Mouse (Mus musculus): ENCODE measurements around the gene Rhox4f. TPM values are rescaled to one million over a fixed set of nuclear protein-coding genes. Genes with fewer than 3 reads are reported as not detected.
"Not testable (repeated sequence)": the region's sequence is repeated elsewhere in the genome, so short reads cannot be mapped to it uniquely, and the experiment has no call there.

Gene Rhox4f
- not detected in 2 replicates for polyA plus RNA-seq (2015; fragmentation: Nextera tagmentation; extraction: Ambion mirVana)

DNA sequence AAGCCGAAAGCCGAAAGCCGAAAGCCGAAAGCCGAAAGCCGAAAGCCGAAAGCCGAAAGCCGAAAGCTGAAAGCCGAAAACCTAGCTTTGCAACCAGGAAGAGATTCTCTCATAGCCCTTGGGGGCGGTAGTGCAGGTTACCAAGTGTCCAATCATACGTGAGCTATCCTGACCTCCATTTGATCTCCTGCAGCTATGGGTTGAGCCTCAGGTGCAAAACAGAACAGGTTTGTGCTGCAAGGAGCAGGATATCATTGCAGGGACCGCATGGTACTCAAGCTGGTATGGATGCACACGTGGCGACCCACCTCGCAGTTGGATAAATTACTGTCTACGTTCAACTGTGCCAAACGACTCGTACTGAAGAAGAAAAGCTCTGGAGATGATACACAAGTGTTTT, at the start of gene Rhox4f:
Gene Rhox4f (minus strand): TSS at position 101 of the 400 bp plus-strand sequence.
- H3K9ac ChIP-seq (replicated peaks); H3K27ac ChIP-seq; H3K4me1 ChIP-seq (replicated peaks); H3K4me3 ChIP-seq (replicated peaks); H3K4me2 ChIP-seq (replicated peaks); H3K9me3 ChIP-seq; H3K27me3 ChIP-seq; H3K36me3 ChIP-seq; ATAC-seq: not testable (repeated sequence)
- WGBS, result 96% methylated on average over 18 of the region's 19 CpGs

- H3K4me3 ChIP-seq (replicated peaks); H3K9ac ChIP-seq (replicated peaks); H3K27ac ChIP-seq; H3K9me3 ChIP-seq; H3K4me1 ChIP-seq (replicated peaks); H3K36me3 ChIP-seq; H3K27me3 ChIP-seq; ATAC-seq; H3K4me2 ChIP-seq (replicated peaks): not testable (repeated sequence)
- 91% methylated on average over 19 of the region's 20 CpGs for WGBS
Measured at GRCm38 (mm10) chrX:37651227-37651626, 43.7 kb upstream of the Rhox4f start, which contains the start of gene Rhox4g. TSS of gene Rhox4g (minus strand) at chrX:37651327.

DNA sequence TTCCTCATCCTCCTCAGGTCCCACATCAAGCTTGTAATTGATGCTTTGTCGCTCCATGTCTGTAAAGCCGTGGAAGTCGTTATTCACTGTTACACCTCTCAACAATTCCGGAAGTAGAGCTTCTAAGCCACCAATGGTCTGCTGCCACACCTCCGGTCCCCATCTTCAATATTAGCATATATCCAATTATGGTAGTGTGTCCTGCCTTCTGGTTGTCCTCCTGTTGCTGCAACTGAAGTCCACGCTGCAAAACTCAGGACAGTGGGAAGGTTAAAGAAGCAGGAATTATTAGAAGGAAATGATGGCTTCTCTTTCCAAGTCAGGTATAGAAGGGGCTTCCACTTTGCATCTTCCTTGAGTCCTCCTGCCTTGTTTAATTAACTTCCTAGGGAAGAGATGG, 35.9 kb upstream of the Rhox4f start, which contains the start of gene Rhox2g:
Gene Rhox2g (minus strand): TSS at position 101 of the 400 bp plus-strand sequence.
- not testable (repeated sequence) for ATAC-seq; H3K9ac ChIP-seq (replicated peaks); H3K4me1 ChIP-seq (replicated peaks); H3K27ac ChIP-seq; H3K27me3 ChIP-seq; H3K36me3 ChIP-seq; H3K9me3 ChIP-seq; H3K4me3 ChIP-seq (replicated peaks); H3K4me2 ChIP-seq (replicated peaks)
- WGBS, result 92% methylated on average over 6 of the region's 6 CpGs

GRCm38 (mm10) chrX:37628512-37628911, 21.0 kb upstream of the Rhox4f start, which contains the start of gene Rhox3g:
TSS of gene Rhox3g (minus strand) at chrX:37628612.
- ATAC-seq, result not testable (repeated sequence)

DNA sequence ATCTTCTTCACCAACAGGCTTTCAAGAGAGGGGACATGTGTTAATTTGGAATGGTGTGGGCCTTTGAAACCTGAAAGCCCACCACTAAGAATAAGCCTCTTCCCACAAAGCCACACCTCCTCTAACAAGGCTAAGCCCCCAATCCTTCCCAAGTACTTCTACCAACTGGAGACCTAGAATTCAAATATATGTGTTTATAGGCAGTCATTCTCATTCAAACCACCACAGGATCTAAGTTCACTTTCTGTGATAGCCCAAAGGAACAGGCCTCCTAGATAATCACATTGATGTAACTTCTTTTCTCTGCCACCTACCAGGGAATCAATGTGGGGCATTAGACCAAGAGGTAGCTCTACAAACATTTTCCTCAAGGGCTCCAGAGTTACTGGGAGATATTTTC, 26.8 kb downstream of the Rhox4f start, which contains the start of gene Rhox3f:
Gene Rhox3f (plus strand): TSS at position 301 of the 400 bp plus-strand sequence.
- not testable (repeated sequence) for H3K27ac ChIP-seq; H3K9ac ChIP-seq (replicated peaks); ATAC-seq; H3K27me3 ChIP-seq; H3K36me3 ChIP-seq; H3K4me1 ChIP-seq (replicated peaks); H3K4me3 ChIP-seq (replicated peaks); H3K9me3 ChIP-seq; H3K4me2 ChIP-seq (replicated peaks)

More at GRCm38 (mm10) chrX:37628512-37628911, 21.0 kb upstream of the Rhox4f start, which contains the start of gene Rhox3g:
- not testable (repeated sequence) for H3K4me3 ChIP-seq (replicated peaks); H3K9me3 ChIP-seq; H3K4me2 ChIP-seq (replicated peaks); H3K36me3 ChIP-seq; H3K27ac ChIP-seq; H3K27me3 ChIP-seq; H3K9ac ChIP-seq (replicated peaks); H3K4me1 ChIP-seq (replicated peaks)
- 85% methylated on average over 2 of the region's 2 CpGs for WGBS

DNA sequence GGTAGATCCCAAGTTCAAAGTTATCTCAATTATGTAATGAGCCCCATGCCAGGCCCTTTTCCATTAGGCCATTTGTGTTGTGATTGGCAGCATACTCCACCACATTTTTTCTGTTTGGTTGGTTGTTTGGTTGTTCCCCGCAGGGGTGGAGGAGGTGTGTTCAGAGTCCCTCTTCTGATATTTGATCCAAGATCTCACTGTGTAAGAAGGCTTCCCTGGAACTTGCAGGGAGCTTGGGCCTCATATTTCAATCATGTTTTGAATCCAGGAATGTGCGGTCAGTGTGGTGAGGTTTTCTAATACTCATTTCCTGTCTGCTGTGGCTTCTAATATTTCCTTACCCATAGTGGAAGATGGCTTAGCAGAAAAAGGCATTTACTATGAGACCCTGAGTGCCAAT, 34.9 kb downstream of the Rhox4f start:
- 60% methylated on average over 2 of the region's 2 CpGs for WGBS
- not testable (repeated sequence) for H3K27ac ChIP-seq; H3K4me1 ChIP-seq (replicated peaks); ATAC-seq; H3K27me3 ChIP-seq; H3K4me2 ChIP-seq (replicated peaks); H3K9ac ChIP-seq (replicated peaks); H3K9me3 ChIP-seq; H3K36me3 ChIP-seq; H3K4me3 ChIP-seq (replicated peaks)

DNA sequence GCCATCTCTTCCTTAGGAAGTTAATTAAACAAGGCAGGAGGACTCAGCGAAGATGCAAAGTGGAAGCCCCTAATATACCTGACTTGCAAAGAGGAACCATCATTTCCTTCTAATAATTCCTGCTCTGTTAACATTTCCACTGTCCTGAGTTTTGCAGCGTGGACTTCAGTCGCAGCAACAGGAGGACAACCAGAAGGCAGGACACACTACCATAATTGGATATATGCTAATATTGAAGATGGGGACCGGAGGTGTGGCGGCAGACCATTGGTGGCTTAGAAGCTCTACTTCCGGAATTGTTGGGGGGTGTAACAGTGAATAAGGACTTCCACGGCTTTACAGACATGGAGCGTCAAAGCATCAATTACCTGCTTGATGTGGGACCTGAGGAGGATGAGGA, 36.4 kb downstream of the Rhox4f start, which contains the start of gene Rhox2f:
Gene Rhox2f (plus strand): TSS at position 301 of the 400 bp plus-strand sequence.
- H3K27me3 ChIP-seq; H3K9ac ChIP-seq (replicated peaks); ATAC-seq; H3K9me3 ChIP-seq; H3K4me1 ChIP-seq (replicated peaks); H3K27ac ChIP-seq; H3K36me3 ChIP-seq; H3K4me3 ChIP-seq (replicated peaks); H3K4me2 ChIP-seq (replicated peaks): not testable (repeated sequence)
- 90% methylated on average over 8 of the region's 8 CpGs for WGBS

GRCm38 (mm10) chrX:37557112-37557511, 50.4 kb downstream of the Rhox4f start, which contains the start of gene Rhox4e:
TSS of gene Rhox4e (plus strand) at chrX:37557412.
- not testable (repeated sequence) for H3K27me3 ChIP-seq; H3K4me1 ChIP-seq (replicated peaks); H3K4me2 ChIP-seq (replicated peaks); H3K4me3 ChIP-seq (replicated peaks); H3K27ac ChIP-seq; H3K9me3 ChIP-seq; H3K36me3 ChIP-seq; H3K9ac ChIP-seq (replicated peaks); ATAC-seq
- WGBS, result 98% methylated on average over 11 of the region's 18 CpGs

Other genes with a start within 250 kb of the Rhox4f start
- gene Rhox3a2, start 227.7 kb downstream of the Rhox4f start, polyA plus RNA-seq (2015; fragmentation: Nextera tagmentation; extraction: Ambion mirVana), result not detected in 2 replicates
- not detected in 2 replicates for gene Rhox4a2, start 216.9 kb downstream of the Rhox4f start, polyA plus RNA-seq (2015; fragmentation: Nextera tagmentation; extraction: Ambion mirVana)
- gene Rhox2b, start 195.6 kb downstream of the Rhox4f start, polyA plus RNA-seq (2015; fragmentation: Nextera tagmentation; extraction: Ambion mirVana), result not detected in 2 replicates
- not detected in 2 replicates for gene Rhox4b, start 175.2 kb downstream of the Rhox4f start, polyA plus RNA-seq (2015; fragmentation: Nextera tagmentation; extraction: Ambion mirVana)
- not detected in 2 replicates for gene Rhox2c, start 154.0 kb downstream of the Rhox4f start, polyA plus RNA-seq (2015; fragmentation: Nextera tagmentation; extraction: Ambion mirVana)
- gene Rhox3c, start 149.1 kb downstream of the Rhox4f start, polyA plus RNA-seq (2015; fragmentation: Nextera tagmentation; extraction: Ambion mirVana), result not detected in 2 replicates
- gene Rhox4c, start 127.4 kb downstream of the Rhox4f start, polyA plus RNA-seq (2015; fragmentation: Nextera tagmentation; extraction: Ambion mirVana), result not detected in 2 replicates
- not detected in 2 replicates for gene Rhox2d, start 114.3 kb downstream of the Rhox4f start, polyA plus RNA-seq (2015; fragmentation: Nextera tagmentation; extraction: Ambion mirVana)
- not detected in 2 replicates for gene Rhox4d, start 93.3 kb downstream of the Rhox4f start, polyA plus RNA-seq (2015; fragmentation: Nextera tagmentation; extraction: Ambion mirVana)
- not detected in 2 replicates for gene Rhox2e, start 77.3 kb downstream of the Rhox4f start, polyA plus RNA-seq (2015; fragmentation: Nextera tagmentation; extraction: Ambion mirVana)
- not detected in 2 replicates for gene Rhox3e, start 65.7 kb downstream of the Rhox4f start, polyA plus RNA-seq (2015; fragmentation: Nextera tagmentation; extraction: Ambion mirVana)
- gene Rhox4e, start 50.3 kb downstream of the Rhox4f start, polyA plus RNA-seq (2015; fragmentation: Nextera tagmentation; extraction: Ambion mirVana), result not detected in 2 replicates
- not detected in 2 replicates for gene Rhox2f, start 36.3 kb downstream of the Rhox4f start, polyA plus RNA-seq (2015; fragmentation: Nextera tagmentation; extraction: Ambion mirVana)
- not detected in 2 replicates for gene Rhox3f, start 26.7 kb downstream of the Rhox4f start, polyA plus RNA-seq (2015; fragmentation: Nextera tagmentation; extraction: Ambion mirVana)
- gene Rhox3g, start 20.9 kb upstream of the Rhox4f start, polyA plus RNA-seq (2015; fragmentation: Nextera tagmentation; extraction: Ambion mirVana), result not detected in 2 replicates
- not detected in 2 replicates for gene Rhox2g, start 35.8 kb upstream of the Rhox4f start, polyA plus RNA-seq (2015; fragmentation: Nextera tagmentation; extraction: Ambion mirVana)
- not detected in 2 replicates for gene Rhox4g, start 43.6 kb upstream of the Rhox4f start, polyA plus RNA-seq (2015; fragmentation: Nextera tagmentation; extraction: Ambion mirVana)
- gene Rhox3h, start 61.1 kb upstream of the Rhox4f start, polyA plus RNA-seq (2015; fragmentation: Nextera tagmentation; extraction: Ambion mirVana), result not detected in 2 replicates
- gene Rhox2h, start 65.6 kb upstream of the Rhox4f start, polyA plus RNA-seq (2015; fragmentation: Nextera tagmentation; extraction: Ambion mirVana), result not detected in 2 replicates
- not detected in 2 replicates for gene Rhox5, start 197.1 kb upstream of the Rhox4f start, polyA plus RNA-seq (2015; fragmentation: Nextera tagmentation; extraction: Ambion mirVana)
- gene Rhox6, start 219.2 kb upstream of the Rhox4f start, polyA plus RNA-seq (2015; fragmentation: Nextera tagmentation; extraction: Ambion mirVana), result not detected in 2 replicates
- gene Rhox7a, start 224.0 kb upstream of the Rhox4f start, polyA plus RNA-seq (2015; fragmentation: Nextera tagmentation; extraction: Ambion mirVana), result not detected in 2 replicates

All from midbrain, embryonic 13.5 days (tissue).